ENCODE assay signal across 21 mouse cellular contexts in the genomic region with DNA sequence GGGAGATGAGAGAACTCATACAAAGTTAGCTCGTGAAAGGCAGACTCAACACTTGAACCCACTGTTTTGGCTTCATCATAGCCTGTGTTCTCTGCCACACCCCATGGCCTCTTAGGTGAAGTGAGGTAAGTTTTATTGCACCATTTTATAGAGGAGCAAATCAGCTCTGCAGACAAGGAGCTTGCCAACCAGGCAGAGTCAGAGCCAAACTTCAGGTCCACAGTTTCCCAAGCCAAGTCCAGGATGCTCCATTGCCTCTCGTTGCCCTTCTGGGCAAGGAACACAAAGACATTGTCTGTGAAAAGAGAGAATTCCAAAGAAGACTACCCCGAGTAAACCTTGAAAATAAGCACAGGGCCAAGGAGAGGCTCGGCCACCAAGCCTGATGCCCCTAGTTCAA.
"Had no signal": no experiment of that assay in that cellular context is flagged by ENCODE, and none has a peak within 500 bp of the region (broad histone marks: within the 10 kb centered on the region; RNA-seq: fewer than 3 reads in every experiment).

No protein-coding gene starts in this region.

- H3K4me3 ChIP-seq: kidney, embryonic 15.5 days; left cerebral cortex, adult 2 months; liver, embryonic 13.5 days; lung, embryonic 15.5 days; megakaryocyte, embryonic 14.5 days; midbrain, embryonic 10.5 days; midbrain, embryonic 15.5 days; neural tube, embryonic 12.5 days; neural tube, embryonic 15.5 days had no signal

- ATAC-seq: midbrain, embryonic 15.5 days had no signal

- DNase-seq: kidney, postnatal 10 days; kidney, postnatal 36 days; layer of hippocampus, postnatal 36 days; liver, embryonic 13.5 days; lung, postnatal 10 days; lung, postnatal 36 days; right cerebral cortex, adult 18-20 months; right cerebral cortex, postnatal 14 days; right cerebral cortex, postnatal 4 days; thymus, adult 2 months; thymus, postnatal 14 days; thymus, postnatal 4 days had no signal

- H3K36me3 ChIP-seq: kidney, embryonic 15.5 days; liver, embryonic 13.5 days; lung, embryonic 15.5 days; midbrain, embryonic 10.5 days; midbrain, embryonic 15.5 days; neural tube, embryonic 12.5 days; neural tube, embryonic 15.5 days had no signal

- H3K9me3 ChIP-seq: kidney, embryonic 15.5 days; liver, embryonic 13.5 days; lung, embryonic 15.5 days; megakaryocyte, embryonic 14.5 days; midbrain, embryonic 10.5 days; midbrain, embryonic 15.5 days; neural tube, embryonic 12.5 days; neural tube, embryonic 15.5 days had no signal

- H3K4me2 ChIP-seq: kidney, embryonic 15.5 days; liver, embryonic 13.5 days; lung, embryonic 15.5 days; midbrain, embryonic 15.5 days; neural tube, embryonic 12.5 days; neural tube, embryonic 15.5 days had no signal

- H3K4me1 ChIP-seq: kidney, embryonic 15.5 days; liver, embryonic 13.5 days; megakaryocyte, embryonic 14.5 days had no signal

- H3K9ac ChIP-seq: kidney, embryonic 15.5 days; liver, embryonic 13.5 days; lung, embryonic 15.5 days; midbrain, embryonic 15.5 days; neural tube, embryonic 12.5 days; neural tube, embryonic 15.5 days had no signal

- H3K27me3 ChIP-seq: kidney, embryonic 15.5 days; liver, embryonic 13.5 days; lung, embryonic 15.5 days; midbrain, embryonic 15.5 days; neural tube, embryonic 12.5 days; neural tube, embryonic 15.5 days had no signal

- H3K27ac ChIP-seq: kidney, embryonic 15.5 days; left cerebral cortex, adult 2 months; liver, embryonic 13.5 days; lung, embryonic 15.5 days; midbrain, embryonic 10.5 days; midbrain, embryonic 15.5 days; neural tube, embryonic 12.5 days; neural tube, embryonic 15.5 days; stomach, postnatal 0 days had no signal
